Mouse (Mus musculus): ENCODE data around the gene Ptprn2.

Gene Ptprn2

GRCm38 (mm10) chr12:117235114-117235513 is 749.6 kb downstream of the Ptprn2 start:
- no peak for DNase-seq (ENCODE audit: low read depth)

- no peak for DNase-seq (ENCODE audit: low read depth)
Measured at GRCm38 (mm10) chr12:117236020-117236734, 750.7 kb downstream of the Ptprn2 start.

DNA sequence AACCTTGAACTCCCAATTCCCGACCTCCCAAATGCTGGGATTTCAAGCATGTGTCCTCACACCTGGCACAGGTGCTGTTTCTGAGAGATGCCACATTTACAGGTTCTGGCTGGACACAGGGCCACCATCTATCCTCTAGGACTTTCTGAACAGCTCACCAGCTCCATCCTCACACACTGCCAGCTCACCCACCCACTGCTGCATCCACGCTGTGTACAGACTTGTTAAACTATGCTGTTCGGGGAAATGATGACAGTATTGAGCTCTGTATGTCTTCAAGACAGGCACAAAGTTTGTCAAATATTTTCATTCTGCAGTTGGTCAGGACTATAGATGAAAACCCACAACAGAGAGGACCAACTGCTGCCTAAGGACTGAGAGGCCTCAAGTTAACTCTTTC is 751.5 kb downstream of the Ptprn2 start:
- DNase-seq (ENCODE audit: low read depth), result no peak

DNA sequence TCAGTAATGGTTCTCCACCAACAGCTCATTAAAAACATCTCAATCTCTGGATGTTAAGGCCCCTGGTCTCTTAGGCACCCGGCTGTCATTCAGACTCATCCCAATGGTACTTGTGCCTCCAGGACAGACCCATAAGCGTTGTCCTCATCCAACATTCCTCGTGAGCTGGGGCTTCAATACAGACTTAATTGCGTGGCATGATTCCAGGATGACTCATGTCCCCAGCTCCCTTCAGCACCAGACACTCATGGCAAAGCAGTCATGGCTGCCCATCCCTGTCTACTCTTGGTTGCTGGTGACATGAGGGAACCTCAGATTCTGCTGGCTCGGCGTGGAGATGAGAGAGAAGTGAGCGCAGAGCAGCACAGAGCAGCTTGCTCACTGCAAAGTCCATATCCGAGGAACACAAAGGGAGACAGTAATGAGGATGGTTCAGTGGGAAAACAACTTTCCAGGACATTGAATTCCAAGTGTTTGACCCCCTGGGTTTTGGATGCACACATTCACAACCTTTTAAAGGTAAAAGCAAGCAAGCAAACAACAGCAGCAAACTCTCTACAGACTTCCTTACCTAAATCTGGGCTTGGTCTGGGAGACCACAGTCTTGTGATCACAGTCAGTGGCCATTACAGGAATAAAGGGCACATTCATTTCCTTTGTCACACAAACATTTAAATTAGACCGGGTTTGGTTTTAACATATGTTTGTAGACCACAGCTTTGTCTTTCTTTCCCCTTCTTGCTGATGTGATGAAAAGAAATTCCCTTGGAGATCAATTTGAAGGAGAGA is 754.6 kb downstream of the Ptprn2 start:
- DNase-seq (ENCODE audit: low read depth), result no peak

GRCm38 (mm10) chr12:117242181-117242580 is 756.7 kb downstream of the Ptprn2 start:
- DNase-seq (ENCODE audit: low read depth), result no peak

DNA sequence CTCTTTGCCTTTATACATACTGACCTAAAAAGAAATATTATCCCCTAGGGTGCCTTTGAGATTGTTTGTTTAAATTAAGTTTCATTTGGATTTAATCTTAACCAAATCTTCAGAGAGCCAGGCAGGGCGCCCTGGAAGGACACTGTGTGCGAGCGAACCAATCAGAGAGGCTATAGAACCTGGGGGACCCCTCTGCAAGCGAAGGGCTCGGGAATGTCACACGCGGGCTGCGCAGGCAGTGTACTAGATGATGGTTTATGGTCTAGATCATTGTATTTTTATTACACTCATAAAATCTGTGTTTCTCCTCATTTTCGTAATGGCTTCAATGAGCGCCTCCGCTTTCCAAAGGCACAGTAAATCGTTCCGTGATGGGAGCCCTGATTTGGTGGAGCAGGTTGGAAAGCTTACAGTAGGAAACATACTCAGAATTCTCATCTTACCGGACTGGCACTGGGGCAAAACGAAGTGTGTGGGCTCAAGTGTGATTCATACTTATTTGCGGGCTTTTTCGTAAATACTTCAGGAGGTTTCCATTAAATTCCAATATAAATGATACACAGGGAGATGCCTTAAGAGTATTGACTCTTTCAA is 760.5 kb downstream of the Ptprn2 start:
- no peak for DNase-seq (ENCODE audit: low read depth)

GRCm38 (mm10) chr12:117250465-117250864 is 764.9 kb downstream of the Ptprn2 start:
- no peak for DNase-seq (ENCODE audit: low read depth)

DNA sequence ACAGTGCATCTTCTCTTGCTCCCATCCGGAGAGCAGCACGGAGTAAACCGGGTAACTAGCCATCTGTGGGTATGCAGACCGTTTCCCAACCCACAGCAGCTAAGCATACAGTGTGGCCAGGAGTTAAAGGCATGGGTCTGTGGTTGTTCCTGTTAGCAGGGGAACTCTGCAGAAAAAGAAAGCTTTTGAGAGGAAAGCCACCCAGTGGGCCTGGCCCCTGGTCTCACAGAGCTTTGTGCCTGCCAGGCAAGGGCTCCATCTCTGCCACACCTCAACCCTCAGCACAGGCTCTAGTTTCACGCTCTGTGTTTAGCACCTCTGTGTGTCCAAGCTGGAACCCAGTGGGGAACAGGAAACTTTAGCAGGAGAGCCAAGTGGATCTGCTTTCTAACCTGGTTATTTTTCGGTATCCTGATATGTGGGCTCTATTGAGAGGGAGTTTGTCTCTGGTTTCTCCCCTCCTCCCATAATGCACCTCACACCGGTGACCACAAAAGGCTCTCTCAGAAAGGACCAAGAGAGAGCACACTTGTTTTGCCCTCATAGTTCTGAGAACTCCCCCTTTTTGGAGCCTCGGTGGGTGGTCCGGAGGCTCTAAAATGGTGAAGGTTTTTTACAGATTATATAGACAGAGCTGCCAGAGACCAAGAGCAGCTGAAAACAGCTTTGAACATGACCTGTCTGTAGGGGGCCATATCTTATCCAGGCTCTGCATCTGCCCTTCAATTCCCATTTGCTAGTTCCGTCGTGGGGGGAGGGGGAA is 766.3 kb downstream of the Ptprn2 start:
- no peak for DNase-seq (ENCODE audit: low read depth)

GRCm38 (mm10) chr12:117252426-117252779 is 766.9 kb downstream of the Ptprn2 start:
- no peak for DNase-seq (ENCODE audit: low read depth)

- DNase-seq (ENCODE audit: low read depth), result no peak
Measured at GRCm38 (mm10) chr12:117254356-117254755, 768.8 kb downstream of the Ptprn2 start.

DNA sequence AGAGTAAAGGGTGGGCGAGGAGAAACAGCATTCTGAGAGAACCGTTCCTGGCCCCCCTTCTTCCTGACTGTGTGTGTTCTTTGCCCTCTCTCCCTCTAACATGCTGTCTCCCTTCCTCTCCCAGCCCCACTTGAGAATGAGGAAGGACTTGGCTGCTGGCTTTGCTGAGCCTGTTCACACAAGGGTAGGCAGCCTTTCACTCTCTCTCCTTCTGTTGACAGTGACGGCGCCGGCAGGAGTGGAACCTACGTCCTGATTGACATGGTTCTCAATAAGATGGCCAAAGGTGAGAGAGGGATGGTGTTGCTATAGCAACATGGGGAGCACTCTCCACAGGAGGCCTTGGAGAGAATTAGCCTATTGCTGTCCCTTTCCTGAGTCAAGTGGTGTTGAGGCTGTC is 769.8 kb downstream of the Ptprn2 start:
- no peak for DNase-seq (ENCODE audit: low read depth)

DNA sequence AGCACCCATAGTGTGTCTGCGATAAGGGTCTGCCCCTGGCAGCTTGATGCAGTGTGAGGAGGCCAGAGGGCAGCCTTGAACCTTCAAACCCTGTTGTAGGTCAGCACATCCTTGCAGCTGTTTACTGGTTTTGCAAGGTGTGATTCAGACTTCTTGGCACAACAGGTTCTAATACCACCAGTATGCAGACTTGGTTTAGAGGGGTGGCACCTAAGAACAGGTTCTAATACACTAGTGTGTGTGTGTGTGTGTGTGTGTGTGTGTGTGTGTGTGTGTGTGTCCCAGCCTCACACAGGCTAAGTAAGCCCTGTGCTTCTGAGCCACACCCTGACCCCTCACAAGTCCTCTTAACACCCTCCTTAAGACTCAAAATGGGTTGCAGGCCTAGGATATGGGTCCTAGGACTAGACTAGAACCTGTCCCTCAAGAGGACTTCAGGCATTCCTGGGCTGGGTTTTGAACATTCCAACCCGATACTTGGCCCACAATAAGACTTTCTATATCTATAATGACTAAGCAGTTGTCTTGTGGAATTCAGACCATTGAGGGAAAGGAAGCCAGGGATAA is 770.3 kb downstream of the Ptprn2 start:
- DNase-seq (ENCODE audit: low read depth), result no peak

GRCm38 (mm10) chr12:117256849-117257204 is 771.3 kb downstream of the Ptprn2 start:
- DNase-seq (ENCODE audit: low read depth), result no peak

DNA sequence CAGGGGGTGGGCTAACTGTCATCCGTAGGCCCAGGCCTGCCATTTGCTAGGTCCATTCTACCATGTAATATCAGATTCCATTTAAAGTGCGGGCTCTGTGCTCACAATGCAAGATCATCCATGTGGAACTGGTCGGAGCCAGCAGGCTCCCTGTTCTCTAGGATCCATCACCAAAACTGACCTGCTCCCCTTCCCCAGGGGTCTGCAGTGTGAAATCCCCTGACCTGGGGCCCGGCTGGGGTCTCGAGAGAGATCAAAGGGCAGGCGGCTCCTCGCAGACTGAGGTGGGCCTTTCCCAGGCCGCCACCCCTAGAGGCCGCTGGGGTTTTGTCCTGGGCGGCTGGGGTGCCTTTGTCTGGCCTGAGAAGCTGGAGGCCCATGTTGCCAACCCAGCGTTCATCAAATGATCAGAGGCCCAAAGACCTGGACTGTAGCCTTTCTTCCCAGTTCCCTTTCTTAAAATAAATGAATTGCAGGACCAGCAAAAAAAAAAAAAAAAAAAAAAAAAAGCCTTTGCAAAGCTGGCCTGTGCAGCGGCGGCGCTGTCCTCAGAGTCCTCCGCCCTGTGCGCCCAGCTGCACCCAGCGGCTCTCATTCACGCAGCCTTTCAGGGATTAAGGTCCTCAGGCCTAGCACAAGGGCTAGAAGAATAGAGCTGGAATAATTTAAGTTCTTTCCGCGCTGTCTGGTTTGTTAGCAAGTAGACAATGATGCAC is 771.8 kb downstream of the Ptprn2 start:
- no peak for DNase-seq (ENCODE audit: low read depth)

GRCm38 (mm10) chr12:117257921-117258497 is 772.5 kb downstream of the Ptprn2 start:
- DNase-seq (ENCODE audit: low read depth), result no peak

DNA sequence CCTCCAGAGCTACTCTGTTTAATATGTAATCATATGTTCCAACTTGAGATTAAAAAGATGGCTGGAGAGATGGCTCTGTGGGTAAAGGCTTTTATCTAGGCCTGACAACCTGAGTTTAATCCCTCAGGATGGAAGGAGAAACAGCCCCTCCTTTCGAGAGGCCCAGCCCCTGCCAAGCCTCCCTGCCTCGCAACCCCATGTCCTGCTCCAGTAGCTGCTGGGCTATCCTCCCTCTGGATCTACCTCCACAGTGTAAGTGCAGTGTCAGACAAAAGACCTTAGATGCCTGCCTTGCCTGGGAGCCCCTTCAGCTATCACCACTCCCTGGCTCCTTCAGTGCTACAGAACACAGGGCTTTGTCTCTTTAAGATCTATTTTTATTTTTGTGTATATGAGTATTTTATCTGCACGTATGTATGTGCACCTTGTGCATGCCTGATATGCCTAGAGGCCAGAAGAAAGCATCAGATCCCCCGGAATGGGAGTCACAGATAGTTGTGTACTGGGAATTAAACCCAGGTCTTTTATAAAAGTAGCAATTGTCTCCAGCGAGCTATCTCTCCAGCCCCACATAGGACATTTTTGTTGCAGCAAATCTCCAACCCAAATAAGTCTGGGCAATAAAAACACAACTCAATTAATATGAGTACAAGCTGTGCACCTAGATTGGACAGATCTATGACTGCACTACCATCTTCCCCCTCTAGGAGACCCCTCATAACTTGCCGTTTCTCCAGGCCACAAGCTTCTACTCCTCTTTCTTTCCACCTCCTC is 775.1 kb downstream of the Ptprn2 start:
- DNase-seq (ENCODE audit: low read depth), result no peak

GRCm38 (mm10) chr12:117261165-117261440 is 775.6 kb downstream of the Ptprn2 start:
- no peak for DNase-seq (ENCODE audit: low read depth)

- no peak for DNase-seq (ENCODE audit: low read depth)
Measured at GRCm38 (mm10) chr12:117262003-117262402, 776.5 kb downstream of the Ptprn2 start.

GRCm38 (mm10) chr12:117263081-117263480 is 777.6 kb downstream of the Ptprn2 start:
- no peak for DNase-seq (ENCODE audit: low read depth)

DNA sequence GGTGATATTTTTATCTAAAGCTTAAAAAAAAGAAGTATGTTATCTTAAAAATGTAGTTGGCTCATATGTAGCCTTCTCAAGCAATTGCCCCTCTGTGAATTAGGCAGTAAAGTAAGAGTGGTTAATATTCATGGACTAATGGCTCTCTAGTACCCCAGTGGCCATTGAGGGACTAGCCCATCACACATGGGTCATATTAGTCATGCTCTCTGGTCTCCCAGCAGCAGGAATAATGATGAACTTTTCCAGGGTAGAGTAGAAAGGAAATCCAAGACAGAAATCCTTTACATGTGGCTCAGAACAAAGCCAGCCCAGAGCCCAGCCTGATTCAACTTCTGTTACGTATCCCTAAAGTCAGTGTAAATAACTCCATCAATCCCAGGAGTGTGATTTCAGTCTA is 779.7 kb downstream of the Ptprn2 start:
- no peak for DNase-seq (ENCODE audit: low read depth)
